Mouse (Mus musculus) retina, postnatal 7 days (tissue): ENCODE measurements at regions not wholly inside any gene's neighbourhood (a gene's known extent, or its start where the extent isn't known, plus 50 kb on each side); places are given as distances from the start of the nearest gene placed in this dataset.

Experiments used
- DNase-seq: peaks from one replicate; pipeline ENCODE4 v3.0.0-alpha.2; 2012; ENCODE audit warnings: low read depth, low spot score

DNA sequence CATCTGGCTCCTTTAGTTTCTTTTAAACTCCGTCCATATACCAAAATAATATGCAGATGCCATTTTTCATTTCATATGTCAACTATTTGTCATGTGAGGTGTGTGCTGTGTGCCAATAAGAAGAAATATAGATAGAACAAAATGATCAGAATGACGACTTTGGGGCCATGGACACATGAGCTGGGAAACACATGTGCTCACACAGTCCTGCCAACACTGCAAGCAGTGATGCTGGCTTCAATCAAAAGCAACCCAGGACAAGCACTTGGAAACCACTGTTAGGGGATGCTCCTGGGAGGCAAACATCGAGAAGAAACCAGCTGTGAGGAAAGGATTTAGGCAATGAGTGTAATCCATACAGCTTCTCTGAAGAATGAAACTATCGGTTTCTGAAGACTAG, 731.4 kb downstream of the Basp1 start:
- no peak for DNase-seq

- DNase-seq, result no peak
These were observed 764.6 kb downstream of the Basp1 start for GRCm38 (mm10) chr15:24648938-24649337.

- no peak for DNase-seq
These were observed 777.9 kb downstream of the Basp1 start for GRCm38 (mm10) chr15:24635620-24636019.

GRCm38 (mm10) chr15:24596242-24596641, 817.3 kb downstream of the Basp1 start:
- peak; percentile 17 for DNase-seq

- DNase-seq, result peak; percentile 49
These were observed 824.6 kb downstream of the Basp1 start for GRCm38 (mm10) chr15:24588943-24589342.

DNA sequence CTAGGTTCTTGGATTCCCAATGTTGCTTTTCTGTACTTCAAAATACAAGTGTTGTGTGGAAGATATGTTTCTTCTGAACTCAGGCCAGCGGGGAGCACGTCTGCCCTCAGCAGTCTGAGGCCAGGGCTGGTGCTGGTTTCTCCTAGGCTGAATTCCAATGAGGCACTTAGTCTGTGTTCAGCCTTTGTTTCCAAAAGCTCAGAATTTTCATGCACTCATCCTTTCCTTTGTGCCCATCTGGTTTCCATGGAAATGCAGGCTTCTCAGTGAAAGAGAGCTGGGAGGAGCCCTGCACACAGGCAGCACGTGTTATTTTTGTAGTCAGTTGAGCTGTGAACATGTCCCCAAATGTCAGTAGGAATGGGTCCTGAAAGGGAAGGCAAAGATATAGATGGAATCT, 846.6 kb downstream of the Basp1 start:
- DNase-seq, result no peak

DNA sequence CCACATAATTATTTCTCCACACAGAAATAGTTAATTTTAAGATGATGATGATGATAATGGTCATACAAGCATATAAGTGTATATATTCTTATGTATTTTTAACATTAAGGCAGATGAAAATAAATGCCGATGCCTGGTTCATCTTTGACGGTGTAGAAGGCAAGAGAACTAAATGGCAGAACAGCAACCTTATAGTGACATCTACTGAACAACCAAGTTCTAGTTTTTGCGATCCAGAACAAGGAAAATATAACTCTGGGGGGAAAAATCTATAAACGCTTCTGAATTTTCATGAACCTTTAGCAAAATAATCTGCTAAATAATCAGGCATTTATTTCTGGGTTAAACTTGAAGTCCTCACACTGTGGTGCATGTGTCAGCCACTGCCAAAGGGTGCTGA, 856.8 kb downstream of the Basp1 start:
- DNase-seq, result no peak

- no peak for DNase-seq
These were observed 863.5 kb downstream of the Basp1 start for GRCm38 (mm10) chr15:24550108-24550507.

DNA sequence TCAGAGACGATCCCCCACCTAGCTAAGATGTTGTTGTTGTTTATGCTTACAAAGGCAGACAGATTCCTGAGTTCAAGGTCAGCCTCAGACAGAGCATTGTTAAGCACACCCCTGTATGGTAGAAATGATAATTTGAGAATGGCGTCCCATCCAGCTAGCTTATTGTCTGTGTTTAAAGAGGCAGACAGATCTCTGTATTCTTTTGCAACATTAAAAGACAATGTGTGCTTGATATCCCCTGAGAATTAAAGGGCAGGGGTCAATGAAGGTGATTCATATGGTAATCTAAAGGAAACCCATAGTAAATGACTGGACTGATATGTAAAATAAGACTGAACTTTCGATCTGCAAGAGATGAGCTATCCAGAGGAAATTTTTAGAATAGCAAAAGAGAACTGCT, 883.5 kb downstream of the Basp1 start:
- no peak for DNase-seq

DNA sequence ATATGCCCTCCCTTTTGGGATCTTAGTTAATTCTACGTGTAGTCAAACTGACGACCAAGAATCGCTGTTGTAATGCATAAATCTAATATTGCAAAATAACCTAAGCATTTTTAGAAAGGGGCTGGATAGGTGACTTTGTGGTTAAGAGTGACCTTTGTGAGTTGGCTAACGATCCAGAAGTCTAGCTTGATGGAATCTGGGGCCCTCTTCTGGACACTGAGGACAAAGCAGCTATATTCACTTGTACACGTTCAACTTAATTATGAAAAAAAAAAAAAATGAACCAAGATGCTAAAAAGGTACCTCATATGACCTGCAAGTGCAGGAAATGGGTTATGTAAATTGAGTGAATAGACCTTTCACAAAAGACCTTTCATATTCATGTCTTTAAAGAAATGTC, 886.2 kb downstream of the Basp1 start:
- no peak for DNase-seq

GRCm38 (mm10) chr15:24513926-24514325, 899.6 kb downstream of the Basp1 start:
- DNase-seq, result no peak

DNA sequence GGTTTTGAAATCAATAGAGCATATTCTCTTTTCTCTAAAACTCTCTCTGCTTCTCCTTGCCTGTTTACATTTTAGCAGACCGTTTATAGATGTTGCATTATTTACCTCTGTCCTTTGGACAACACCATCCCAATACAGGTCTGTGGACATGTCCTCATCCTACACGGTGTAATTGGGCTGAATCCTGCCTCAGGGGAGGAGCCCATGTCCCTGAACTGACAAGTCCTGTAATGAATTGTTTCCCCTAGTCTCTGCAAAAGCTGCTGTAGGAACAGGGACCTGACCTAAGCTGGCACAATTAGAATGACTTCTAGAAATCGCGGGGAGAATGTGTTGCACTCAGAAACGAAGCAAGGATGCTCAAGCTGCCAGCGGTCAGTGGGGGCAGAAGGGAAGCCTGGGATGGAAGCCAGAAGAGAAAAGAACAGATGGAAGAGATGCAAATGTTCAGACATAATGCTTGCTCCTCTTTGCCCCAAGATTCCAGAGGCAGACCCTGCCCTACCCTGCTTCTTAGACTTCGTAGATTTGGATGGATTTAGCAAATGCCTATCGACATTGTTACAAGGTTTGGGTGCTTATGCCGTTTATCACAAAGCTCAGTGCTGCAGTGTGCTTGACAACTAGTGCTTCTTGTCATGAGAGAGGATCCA, 911.5 kb downstream of the Basp1 start:
- DNase-seq, result no peak

- DNase-seq, result no peak
These were observed 927.3 kb downstream of the Basp1 start for GRCm38 (mm10) chr15:24486235-24486634.

GRCm38 (mm10) chr15:24468239-24468638, 945.3 kb downstream of the Basp1 start:
- no peak for DNase-seq

DNA sequence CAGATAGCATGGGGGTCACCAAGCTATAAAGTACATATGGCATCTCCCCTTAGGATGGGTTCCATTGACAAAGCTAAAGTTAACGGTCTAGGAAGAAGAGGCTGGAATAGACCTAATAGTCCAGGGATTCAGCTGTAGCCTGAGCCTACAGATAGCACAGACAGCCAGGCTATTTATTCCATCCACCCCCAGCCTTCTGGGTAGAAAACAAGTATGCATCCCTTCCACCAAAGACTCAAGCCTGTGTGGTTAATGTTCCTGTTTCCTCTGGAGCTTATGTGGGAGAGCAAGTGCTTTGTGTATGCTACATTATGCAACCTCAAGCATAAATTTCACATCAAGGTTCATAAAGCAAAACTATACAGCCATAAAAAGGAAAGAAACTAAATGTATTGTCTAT, 955.8 kb downstream of the Basp1 start:
- DNase-seq, result no peak

DNA sequence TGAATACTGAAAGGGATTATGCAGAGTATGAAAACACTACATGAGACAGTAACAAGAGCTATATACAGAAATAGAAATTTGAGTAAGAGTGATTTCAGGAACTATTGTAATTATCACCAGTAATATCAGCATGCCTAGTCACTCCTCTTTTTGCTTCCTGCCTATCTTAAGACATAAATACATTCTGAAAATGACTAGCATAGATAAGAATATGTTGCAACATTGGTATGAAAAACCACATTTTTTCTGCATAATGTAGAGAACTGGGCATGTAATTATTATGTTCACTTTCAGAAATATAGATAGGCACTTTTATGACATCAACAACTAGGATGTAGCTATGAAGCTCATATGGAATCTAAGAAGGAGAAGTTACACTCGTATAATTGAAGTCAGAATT, 980.5 kb downstream of the Basp1 start:
- no peak for DNase-seq

GRCm38 (mm10) chr15:24429154-24429553, 984.4 kb downstream of the Basp1 start:
- DNase-seq, result no peak

GRCm38 (mm10) chr15:24422333-24422942, 991.1 kb downstream of the Basp1 start:
- DNase-seq, result no peak

- no peak for DNase-seq
These were observed 993.8 kb downstream of the Basp1 start for GRCm38 (mm10) chr15:24419736-24420135.

DNA sequence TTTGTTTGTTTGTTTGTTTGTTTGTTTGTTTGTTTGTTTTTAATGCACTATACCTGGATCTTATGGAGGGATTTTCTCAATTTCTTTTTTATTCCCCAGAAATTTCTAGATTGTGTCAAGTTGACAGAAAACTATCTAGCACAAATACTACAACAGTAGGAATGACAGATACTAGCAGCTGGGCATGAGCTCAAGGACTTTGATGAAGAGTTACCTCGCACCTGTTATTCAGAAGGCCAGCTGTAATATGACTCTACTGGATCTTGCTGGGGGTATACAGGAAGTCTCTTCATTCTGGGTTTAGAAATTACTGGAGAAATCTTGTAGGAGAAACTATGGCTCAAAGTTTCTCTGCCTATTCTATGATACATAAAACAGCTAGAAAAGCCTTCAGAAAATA, 994.4 kb downstream of the Basp1 start:
- DNase-seq, result no peak

GRCm38 (mm10) chr15:24407691-24408090, 1005.9 kb downstream of the Basp1 start:
- DNase-seq, result peak; percentile 32

GRCm38 (mm10) chr15:24405305-24405704, 1008.3 kb downstream of the Basp1 start:
- no peak for DNase-seq

- DNase-seq, result no peak
These were observed 1013.5 kb downstream of the Basp1 start for GRCm38 (mm10) chr15:24400088-24400487.

DNA sequence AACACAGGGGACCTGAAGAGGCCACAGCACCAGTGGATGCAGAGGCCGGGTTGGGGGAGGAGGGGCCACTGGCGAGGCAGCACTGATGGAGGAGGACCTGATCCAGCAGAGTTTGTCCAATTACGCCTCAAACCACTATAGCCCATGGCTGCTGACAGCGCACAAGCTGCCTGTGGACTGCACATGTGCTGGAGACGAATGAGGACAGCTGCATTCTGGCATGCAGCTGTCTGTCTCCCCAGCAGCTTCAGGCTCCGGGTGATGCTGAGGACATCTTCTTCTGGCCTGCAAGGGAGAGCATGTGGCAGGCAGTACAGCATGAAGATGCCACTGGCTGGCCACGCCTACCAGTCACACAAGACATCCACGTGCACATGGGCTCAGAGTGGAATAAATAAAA, 1055.2 kb downstream of the Basp1 start:
- DNase-seq, result no peak
